Mouse (Mus musculus): ENCODE measurements around the gene Ets1.

Ets1 gene

DNA sequence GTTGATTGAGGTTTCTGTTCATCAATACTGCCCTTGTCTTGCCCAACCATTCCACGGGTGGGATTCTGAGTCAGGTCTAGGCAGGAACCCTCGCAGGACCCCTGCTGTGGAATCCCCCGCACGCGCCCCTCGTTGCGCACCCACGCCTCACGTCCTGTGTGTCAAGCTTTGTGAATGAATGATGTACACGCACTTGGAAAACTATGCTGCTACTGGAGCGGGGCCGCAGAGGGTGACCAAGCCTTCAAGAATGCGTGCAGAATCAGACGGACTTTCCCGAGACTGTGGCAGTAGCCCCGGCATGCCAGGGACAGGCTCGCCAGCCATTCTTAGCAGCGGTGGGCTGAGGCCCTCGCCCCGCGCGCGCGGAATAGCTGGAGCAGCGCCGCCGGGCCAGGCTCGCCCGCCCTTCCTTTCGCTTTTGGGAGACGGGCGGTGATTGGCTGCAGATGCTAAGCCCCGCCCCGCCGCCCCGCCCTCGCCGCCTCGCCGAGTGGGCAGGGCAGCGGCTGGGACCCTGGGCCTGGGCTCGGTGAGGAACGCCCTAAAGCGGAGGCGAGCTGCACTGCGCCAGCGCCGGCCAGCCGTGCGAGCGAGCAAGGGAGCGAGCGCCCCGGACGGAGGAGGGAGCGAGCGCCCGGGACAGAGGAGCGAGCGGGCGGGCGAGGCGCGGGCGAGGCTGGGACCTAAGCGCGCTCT is 59.6 kb downstream of the Ets1 start:
- DNase-seq (ENCODE audit: low spot score) = peak; percentile 97

DNA sequence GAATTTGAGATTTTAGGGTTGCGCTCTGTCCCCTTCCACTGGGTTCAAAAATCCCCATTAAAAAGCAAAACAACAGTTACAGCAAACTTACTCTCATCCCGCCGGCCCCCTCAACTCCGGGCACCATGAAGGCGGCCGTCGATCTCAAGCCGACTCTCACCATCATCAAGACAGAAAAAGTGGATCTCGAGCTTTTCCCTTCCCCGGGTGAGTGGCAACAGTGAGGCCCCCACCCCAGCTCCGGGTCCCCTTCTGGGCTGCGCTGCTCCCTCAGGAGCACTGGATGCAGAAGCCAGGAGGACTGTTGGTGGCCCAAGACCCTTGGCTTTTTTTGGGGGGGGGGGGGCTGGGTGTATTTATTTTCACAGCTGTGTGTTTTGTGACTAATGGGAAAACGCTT is 60.2 kb downstream of the Ets1 start:
- no peak for DNase-seq (ENCODE audit: low spot score)

DNA sequence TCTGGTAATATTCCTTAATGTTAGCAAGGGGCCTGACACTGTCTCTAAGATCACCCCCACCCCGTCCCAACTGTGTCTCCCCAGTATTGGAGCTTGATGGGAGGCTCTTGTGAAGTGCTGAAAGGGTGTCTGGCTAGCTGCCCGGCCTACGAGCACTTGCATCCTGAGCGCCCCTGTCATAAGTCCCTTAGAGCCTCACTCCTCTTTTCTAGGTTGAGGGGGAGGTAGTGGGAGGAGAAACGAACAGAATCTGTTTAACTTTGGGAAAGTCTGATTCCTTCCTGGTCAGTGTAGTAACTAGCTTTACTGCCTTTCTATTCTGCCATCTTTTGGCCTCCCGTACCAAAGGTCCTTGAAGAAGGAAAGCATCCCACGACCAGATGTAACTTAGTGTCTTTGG is 60.7 kb downstream of the Ets1 start:
- peak; percentile 62 for DNase-seq (ENCODE audit: low spot score)

- DNase-seq (ENCODE audit: low spot score) = peak; percentile 44
Observed at GRCm38 (mm10) chr9:32697291-32698110, 61.5 kb downstream of the Ets1 start.

GRCm38 (mm10) chr9:32698766-32699165 is 62.7 kb downstream of the Ets1 start:
- no peak for DNase-seq (ENCODE audit: low spot score)

DNA sequence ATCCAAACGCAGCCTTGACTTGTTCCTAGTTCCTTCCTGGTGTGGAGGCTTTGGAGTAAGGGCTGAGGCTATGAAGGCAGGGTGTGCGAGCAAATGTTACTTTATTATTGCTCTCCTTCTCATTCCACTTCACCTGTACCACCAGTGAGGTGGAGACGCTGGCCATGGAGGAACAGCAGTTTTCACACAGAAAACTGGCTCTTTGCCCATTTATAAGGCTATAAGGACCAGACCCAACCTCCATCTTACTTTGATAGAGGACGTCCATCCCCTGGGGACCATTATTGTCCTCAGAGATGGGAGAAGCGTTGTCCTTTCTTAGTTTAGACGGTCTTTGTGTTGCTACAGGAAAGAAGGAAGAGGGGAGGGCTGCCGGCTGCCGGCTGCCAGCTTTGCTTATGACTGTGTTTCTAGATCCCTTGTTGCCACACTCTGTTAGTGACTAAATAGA is 63.4 kb downstream of the Ets1 start:
- DNase-seq (ENCODE audit: low spot score) = peak; percentile 59

DNA sequence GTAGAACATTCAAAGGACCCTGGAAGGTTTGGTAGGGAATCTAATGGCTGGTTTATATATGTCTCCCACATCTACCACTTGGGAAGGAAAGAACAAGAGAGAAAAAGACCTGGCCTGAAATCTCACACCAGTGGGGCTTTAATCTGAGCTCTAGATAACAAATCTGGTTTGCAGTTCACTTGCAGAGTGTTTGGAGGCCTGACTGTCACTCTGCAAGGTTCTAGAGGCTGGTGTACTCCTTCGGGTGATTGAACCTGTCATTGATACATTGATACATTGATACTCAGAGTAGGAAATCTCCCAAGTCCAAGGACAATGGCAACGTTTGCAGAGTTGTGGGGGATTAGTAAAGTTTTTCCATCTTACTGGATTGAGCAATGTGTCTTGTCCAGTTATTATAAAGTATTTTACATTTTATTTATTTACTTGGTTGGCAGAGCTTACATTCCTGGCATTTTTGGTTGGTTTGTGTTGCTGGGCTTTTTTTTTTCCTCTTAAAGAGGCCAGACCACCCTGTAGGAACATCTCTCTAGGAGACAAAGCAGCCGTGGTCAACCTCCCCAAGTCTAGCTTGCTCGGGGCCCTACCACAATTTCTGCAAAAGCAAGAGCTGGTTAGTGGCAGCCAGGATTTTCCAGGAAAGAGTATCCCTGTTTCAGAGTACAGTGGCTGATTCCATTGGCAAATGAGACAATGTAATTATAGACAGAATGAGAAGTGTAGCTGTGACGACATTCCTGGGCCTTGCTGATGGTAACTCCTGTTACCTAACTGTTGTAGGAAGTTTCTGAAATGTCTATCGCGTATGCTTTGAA is 64.3 kb downstream of the Ets1 start:
- no peak for DNase-seq (ENCODE audit: low spot score)

DNA sequence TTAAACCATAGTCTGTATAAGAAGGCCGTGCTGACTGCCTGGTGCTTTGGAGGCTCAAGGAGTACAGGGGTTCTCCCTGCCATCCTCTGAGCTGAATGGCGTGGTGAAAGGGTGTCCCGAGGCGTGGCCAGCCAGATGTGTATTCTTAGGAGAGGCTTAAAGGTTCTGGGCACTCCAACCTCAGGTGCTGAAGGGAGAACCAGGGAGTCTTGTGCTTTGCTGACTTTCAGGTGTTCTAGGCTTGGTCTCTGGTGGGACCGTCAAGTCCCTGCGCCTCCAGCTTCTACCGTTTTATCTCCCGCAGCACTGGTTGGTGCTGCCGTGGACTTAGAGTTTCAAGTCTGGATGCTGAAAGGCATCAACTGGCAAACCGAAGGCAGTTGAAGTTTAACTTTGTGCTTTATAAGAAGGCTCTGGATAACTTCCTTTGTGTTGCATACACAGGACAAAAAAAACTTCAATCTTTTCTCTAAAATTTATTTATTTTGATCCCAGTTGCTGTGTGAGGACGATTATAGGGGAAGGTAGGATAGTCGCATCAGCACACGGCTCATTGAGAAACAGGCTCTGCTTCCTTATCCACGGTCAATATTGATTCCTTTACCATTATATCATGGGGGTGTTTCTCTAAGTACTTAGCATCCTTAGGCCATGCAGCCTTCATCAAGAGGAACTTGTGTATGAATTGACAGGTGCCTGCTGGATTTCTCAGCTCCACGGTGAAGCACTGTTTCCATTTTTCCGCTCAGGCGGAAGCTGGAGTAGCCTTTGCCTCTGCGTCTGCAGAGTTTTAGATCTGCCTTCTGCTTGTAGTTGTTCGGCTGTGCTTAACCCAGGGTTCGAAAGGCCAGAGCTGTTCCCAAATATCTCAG is 65.3 kb downstream of the Ets1 start:
- no peak for DNase-seq (ENCODE audit: low spot score)

DNA sequence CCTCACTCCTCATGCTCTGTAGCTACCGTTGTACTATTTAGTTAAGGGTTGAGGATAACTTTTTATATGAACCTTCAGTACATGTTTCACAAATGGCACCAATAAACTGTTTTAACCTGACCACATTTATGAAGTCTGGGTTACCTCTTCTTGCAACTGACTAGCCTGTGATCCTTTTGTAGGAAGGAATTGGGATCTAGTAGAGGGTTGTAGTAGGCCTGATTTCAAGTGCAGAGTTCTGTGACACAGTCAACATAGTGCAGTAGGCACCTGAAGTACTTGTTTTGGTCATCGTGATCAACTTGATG is 65.9 kb downstream of the Ets1 start:
- no peak for DNase-seq (ENCODE audit: low spot score)

- no peak for DNase-seq (ENCODE audit: low spot score)
Observed at GRCm38 (mm10) chr9:32702836-32703395, 66.9 kb downstream of the Ets1 start.

DNA sequence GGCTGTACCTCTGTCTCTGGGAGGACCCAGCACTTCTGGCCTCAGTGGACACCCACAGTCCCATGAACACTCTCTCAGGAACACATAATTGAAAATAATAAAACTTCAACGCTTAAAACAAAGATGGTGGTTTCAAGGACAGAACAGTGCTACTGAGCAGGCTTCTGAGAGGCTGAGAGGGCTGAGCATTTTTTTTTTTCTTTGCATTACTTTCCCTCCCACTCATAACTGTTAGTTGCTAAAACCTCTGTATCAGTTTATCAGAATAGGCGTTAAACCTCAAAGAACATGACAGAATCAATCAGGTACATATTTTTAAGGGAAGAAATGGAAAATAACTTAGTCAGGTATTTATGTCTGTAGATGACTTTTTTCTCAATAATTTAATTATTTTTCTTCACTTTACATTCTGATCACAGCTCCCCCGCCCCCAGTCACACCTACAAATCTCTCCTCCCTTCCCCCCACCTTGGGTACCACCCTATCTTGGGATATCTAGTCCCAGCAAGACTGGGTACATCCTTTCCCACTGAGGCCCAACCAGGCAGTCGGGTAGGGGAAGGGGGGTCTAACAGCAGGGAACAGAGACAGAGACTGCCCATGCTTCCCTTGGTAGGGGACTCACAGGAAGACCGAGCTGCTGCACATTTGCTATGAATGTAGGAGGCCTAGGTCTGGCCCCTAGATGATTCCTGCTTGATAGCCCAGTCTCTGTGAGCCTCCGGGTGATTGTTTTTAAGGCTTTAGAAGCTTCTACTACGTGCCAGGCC is 68.1 kb downstream of the Ets1 start:
- no peak for DNase-seq (ENCODE audit: low spot score)

GRCm38 (mm10) chr9:32705827-32706478 is 69.9 kb downstream of the Ets1 start:
- peak; percentile 91 for DNase-seq (ENCODE audit: low spot score)

DNA sequence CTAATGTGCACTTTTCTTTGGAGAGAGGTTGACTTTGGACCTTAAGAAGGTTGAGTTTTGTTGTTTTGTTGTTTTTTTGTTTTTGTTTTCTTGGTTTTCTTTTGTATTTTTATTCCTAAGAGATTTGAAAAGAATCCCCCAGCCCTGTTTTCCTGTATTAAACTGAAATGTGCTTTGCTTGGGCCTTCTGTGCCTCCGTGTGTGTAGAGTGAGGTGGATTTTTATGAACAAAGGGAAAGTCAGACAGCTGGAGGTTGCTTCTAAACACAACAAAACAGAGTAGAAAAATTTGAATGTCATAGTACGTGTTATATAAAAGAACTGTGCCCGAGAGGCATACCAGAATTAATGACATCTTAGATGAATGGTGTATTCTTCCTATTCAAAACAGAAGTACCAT is 71.4 kb downstream of the Ets1 start:
- DNase-seq (ENCODE audit: low spot score) = no peak

- DNase-seq (ENCODE audit: low spot score) = no peak
Observed at GRCm38 (mm10) chr9:32708491-32708890, 72.5 kb downstream of the Ets1 start.

GRCm38 (mm10) chr9:32709359-32709758 is 73.3 kb downstream of the Ets1 start:
- peak; percentile 65 for DNase-seq (ENCODE audit: low spot score)

GRCm38 (mm10) chr9:32709764-32710734 is 74.0 kb downstream of the Ets1 start:
- peak; percentile 66 for DNase-seq (ENCODE audit: low spot score)

DNA sequence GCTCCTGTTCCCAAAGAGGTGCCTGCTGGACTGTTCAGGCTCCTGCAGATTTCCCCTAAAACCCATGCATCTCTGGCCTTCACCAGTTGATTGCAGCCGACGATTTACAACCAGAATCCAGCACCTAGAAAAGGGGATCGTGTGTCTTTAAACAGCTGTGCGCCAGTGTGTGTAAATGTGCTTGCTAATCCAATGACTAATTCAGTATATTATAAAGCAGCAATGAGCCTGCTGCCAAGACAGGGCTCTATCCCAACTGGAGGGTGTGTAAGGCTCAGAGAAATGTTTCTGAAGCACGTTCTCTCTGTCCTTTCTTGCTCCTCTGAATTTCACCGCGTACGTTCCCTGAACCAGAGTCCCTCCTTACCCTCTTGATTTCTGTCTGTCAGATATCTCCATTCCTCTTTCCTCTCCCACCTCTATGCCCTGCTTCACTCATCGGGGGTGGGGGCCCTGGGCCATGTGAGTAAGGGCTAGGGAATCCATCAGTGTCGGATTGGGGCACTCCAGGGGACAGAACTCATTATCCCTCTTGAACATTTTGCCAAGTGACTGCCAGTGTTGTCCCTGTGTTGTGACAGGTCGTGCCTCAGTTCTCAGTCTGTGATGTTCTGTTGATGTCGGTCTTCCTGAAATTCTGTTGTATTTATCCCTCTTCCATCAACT is 75.1 kb downstream of the Ets1 start:
- peak; percentile 8 for DNase-seq (ENCODE audit: low spot score)

- DNase-seq (ENCODE audit: low spot score) = peak; percentile 7
Observed at GRCm38 (mm10) chr9:32711768-32712167, 75.7 kb downstream of the Ets1 start.
